Comparison of ENCODE assay signal across 24 mouse cellular contexts in genomic region chr2:78530535-78530934, GRCm38 (mm10).
DNase-seq lines count a peak whose midpoint lies in the region; ATAC-seq and TF ChIP-seq lines count a peak whose summit lies in the region.
"Had no signal": no experiment of that assay in that cellular context is flagged by ENCODE, and none has a peak within 500 bp of the region (broad histone marks: within the 10 kb centered on the region; RNA-seq: fewer than 3 reads in every experiment).

No protein-coding gene starts in this region.

- H3K79me2 ChIP-seq in MEL (ENCODE audit: control insufficient read depth, insufficient read depth, low read length, poor library complexity): no peaks in the 10 kb centered on the region

- TF ChIP-seq RAD21 in MEL (IDR thresholded peaks at IDR 0.05; ENCODE audit: low read depth, low read length): no peak

- TF ChIP-seq CTCF in G1E (IDR thresholded peaks at IDR 0.05; ENCODE audit: low read depth, low read length): no peak
- no peak for TF ChIP-seq CTCF in MEL (IDR thresholded peaks at IDR 0.05 in 2 of 3, conservative IDR thresholded peaks at IDR 0.05 in 1 of 3; ENCODE audit: control insufficient read depth in 1 of 3, insufficient read depth in 1 of 3, low read depth in 2 of 3, low read length in 3 of 3, poor library complexity in 1 of 3, severe bottlenecking in 1 of 3)

- no peak overlapping the region for H3K4me2 ChIP-seq in liver, embryonic 13.5 days
- H3K4me2 ChIP-seq: forebrain, embryonic 13.5 days; heart, embryonic 11.5 days; hindbrain, embryonic 13.5 days had no signal

- H3K4me1 ChIP-seq in G1E (ENCODE audit: insufficient read depth, low read depth, low read length) (0 out of 2 replicates have a peak, but pooled peaks cover 3% of the 10 kb centered on the region), MEL (ENCODE audit: control insufficient read depth in 1 of 2, insufficient read depth in 2 of 2, low read length in 2 of 2) (no peaks in the 10 kb centered on the region)
- H3K4me1 ChIP-seq in liver, embryonic 13.5 days (replicated peaks): peaks cover 6% of the 10 kb centered on the region
- H3K4me1 ChIP-seq: forebrain, embryonic 10.5 days; forebrain, embryonic 13.5 days; hindbrain, embryonic 10.5 days; hindbrain, embryonic 13.5 days had no signal

- H3K27me3 ChIP-seq in G1E (ENCODE audit: insufficient read depth, low read length) (no peaks in the 10 kb centered on the region), MEL (ENCODE audit: control insufficient read depth in 1 of 2, insufficient read depth in 2 of 2, low read length in 2 of 2) (no peaks in the 10 kb centered on the region)
- H3K27me3 ChIP-seq in liver, embryonic 13.5 days: no peaks in the 10 kb centered on the region
- H3K27me3 ChIP-seq: forebrain, embryonic 13.5 days; hindbrain, embryonic 13.5 days; Patski had no signal

- no peak overlapping the region for H3K9ac ChIP-seq in MEL (ENCODE audit: control insufficient read depth, low read depth, low read length, poor library complexity, severe bottlenecking)
- H3K9ac ChIP-seq in liver, embryonic 13.5 days: no peak overlapping the region
- H3K9ac ChIP-seq: forebrain, embryonic 13.5 days; hindbrain, embryonic 13.5 days had no signal

- no peak overlapping the region for H3K4me3 ChIP-seq in G1E (ENCODE audit: low read depth, low read length)
- no peak overlapping the region for H3K4me3 ChIP-seq in MEL (ENCODE audit: control insufficient read depth in 1 of 2, insufficient read depth in 1 of 2, low read depth in 2 of 2, low read length in 2 of 2)
- no peak overlapping the region for H3K4me3 ChIP-seq in liver, embryonic 13.5 days (replicated peaks)
- H3K4me3 ChIP-seq: forebrain, embryonic 10.5 days; forebrain, embryonic 13.5 days; hindbrain, embryonic 10.5 days; hindbrain, embryonic 13.5 days had no signal

- TF ChIP-seq EP300 in MEL (IDR thresholded peaks at IDR 0.05; ENCODE audit: low read depth in 1 of 2, low read length in 2 of 2): no peak

- DNase-seq in G1E (ENCODE audit: low spot score) (no peak), MEL (ENCODE audit: low read depth, low spot score) (peak; percentile 3)
- DNase-seq in liver, embryonic 13.5 days: peak; percentile 29
- no peak for DNase-seq in kidney, postnatal 14 days
- DNase-seq in embryo, embryonic 10.5 days (ENCODE audit: low spot score): no peak
- no peak for DNase-seq in yolk sac, embryonic 10.5 days (ENCODE audit: low spot score)
- DNase-seq: adrenal gland, postnatal 25 days; cerebellum, adult 11-12 months; cerebellum, adult 8-10 months; cerebellum, postnatal 10 days; cerebellum, postnatal 36 days; gastrocnemius, postnatal 10 days; heart, adult 11 months; heart, postnatal 36 days had no signal

- ATAC-seq in G1E (ENCODE audit: extremely low read depth, insufficient number of reproducible peaks, low FRiP score, poor library complexity, severe bottlenecking): peak; percentile 90
- ATAC-seq in liver, embryonic 13.5 days (ENCODE audit: low read depth): peak; percentile 81
- peak; percentile 31 for ATAC-seq in megakaryocyte progenitor cell, adult 5-6 weeks (replicated peaks; ENCODE audit: poor library complexity)
- ATAC-seq: CD4-positive, CD25-positive, alpha-beta regulatory T cell, adult 4 months; forebrain, embryonic 13.5 days; forebrain, embryonic 16.5 days; hindbrain, embryonic 16.5 days; Patski had no signal

- H3K36me3 ChIP-seq in G1E (replicated peaks) (no peaks in the 10 kb centered on the region), MEL (ENCODE audit: control insufficient read depth in 1 of 2, insufficient read depth in 2 of 2, low read length in 2 of 2) (peaks cover 0 to 2% of the 10 kb centered on the region in 2 experiments; a peak in 1 of 4 replicates)
- H3K36me3 ChIP-seq in liver, embryonic 13.5 days: no peaks in the 10 kb centered on the region
- H3K36me3 ChIP-seq: forebrain, embryonic 10.5 days; hindbrain, embryonic 10.5 days; hindbrain, embryonic 13.5 days had no signal

- H3K9me3 ChIP-seq in G1E (replicated peaks) (no peaks in the 10 kb centered on the region), MEL (replicated peaks; ENCODE audit: insufficient read depth, low read length) (no peaks in the 10 kb centered on the region)
- H3K9me3 ChIP-seq in liver, embryonic 13.5 days (replicated peaks): no peaks in the 10 kb centered on the region
- H3K9me3 ChIP-seq: forebrain, embryonic 10.5 days; forebrain, embryonic 13.5 days; hindbrain, embryonic 10.5 days; hindbrain, embryonic 13.5 days had no signal

- no peak for TF ChIP-seq POLR2A in MEL (IDR thresholded peaks at IDR 0.05; ENCODE audit: control insufficient read depth in 1 of 2, insufficient read depth in 1 of 2, low read depth in 1 of 2, low read length in 2 of 2, poor library complexity in 1 of 2)

- H3K27ac ChIP-seq in MEL (ENCODE audit: control insufficient read depth, low read depth, low read length): no peak overlapping the region
- H3K27ac ChIP-seq in liver, embryonic 13.5 days: no peak overlapping the region
- H3K27ac ChIP-seq: forebrain, embryonic 10.5 days; forebrain, embryonic 13.5 days; hindbrain, embryonic 10.5 days; hindbrain, embryonic 13.5 days had no signal

- 13% methylated on average over 2 of the region's 2 CpGs for WGBS in liver, embryonic 13.5 days (ENCODE audit: insufficient replicate concordance)

TF ChIP-seq in MEL, 35 proteins besides CTCF, POLR2A, EP300 and RAD21:
- no peak for TF ChIP-seq CHD2 (IDR thresholded peaks at IDR 0.05; ENCODE audit: low read length)
- TF ChIP-seq ZC3H11A (IDR thresholded peaks at IDR 0.05; ENCODE audit: low read depth, low read length): no peak
- no peak for TF ChIP-seq MAX (IDR thresholded peaks at IDR 0.05; ENCODE audit: low read length)
- no peak for TF ChIP-seq TAL1 (IDR thresholded peaks at IDR 0.05; ENCODE audit: low read length)
- no peak for TF ChIP-seq MXI1 (IDR thresholded peaks at IDR 0.05; ENCODE audit: low read depth, low read length)
- TF ChIP-seq SMC3 (IDR thresholded peaks at IDR 0.05; ENCODE audit: low read depth, low read length): no peak
- no peak for TF ChIP-seq NRF1 (IDR thresholded peaks at IDR 0.05; ENCODE audit: insufficient read depth, low read depth, low read length, poor library complexity, severe bottlenecking)
TF ChIP-seq in MEL: peak in this region for 0.

Comparison
In these comparisons a context has a peak if more than half of its experiments do, and no peak if none do; other contexts are left out.
1. ATAC-seq: peak in every context shown above with its lines; median percentile 90 in G1E; 81 in liver, embryonic 13.5 days; 31 in megakaryocyte progenitor cell, adult 5-6 weeks.
2. DNase-seq: peak in MEL (single experiment) and liver, embryonic 13.5 days (single experiment); none in G1E (single experiment), kidney, postnatal 14 days (single experiment), embryo, embryonic 10.5 days (single experiment) and yolk sac, embryonic 10.5 days (single experiment).